29 mouse cellular contexts compared by ENCODE assay signal in genomic region chr6:61279506-61279905, GRCm38 (mm10).
A peak's percentile ranks its signal among the peaks of the same experiment; 100 is the strongest.
DNase-seq lines count a peak whose midpoint lies in the region; ATAC-seq and TF ChIP-seq lines count a peak whose summit lies in the region.
"Had no signal": no experiment of that assay in that cellular context is flagged by ENCODE, and none has a peak within 500 bp of the region (broad histone marks: within the 10 kb centered on the region; RNA-seq: fewer than 3 reads in every experiment).

No protein-coding gene starts in this region.

- no peak overlapping the region for H3K9ac ChIP-seq in hindbrain, postnatal 0 days (replicated peaks; ENCODE audit: low read length)
- no peak overlapping the region for H3K9ac ChIP-seq in hindbrain, embryonic 12.5 days
- no peak overlapping the region for H3K9ac ChIP-seq in neural tube, embryonic 15.5 days (replicated peaks)
- H3K9ac ChIP-seq: embryonic facial prominence, embryonic 15.5 days; forebrain, embryonic 12.5 days; forebrain, postnatal 0 days; heart, embryonic 13.5 days; hindbrain, embryonic 15.5 days; liver, embryonic 12.5 days; liver, postnatal 0 days; midbrain, embryonic 15.5 days had no signal

- H3K27me3 ChIP-seq in hindbrain, postnatal 0 days (ENCODE audit: insufficient read depth, low read length): no peaks in the 10 kb centered on the region
- no peaks in the 10 kb centered on the region for H3K27me3 ChIP-seq in hindbrain, embryonic 12.5 days
- no peaks in the 10 kb centered on the region for H3K27me3 ChIP-seq in neural tube, embryonic 15.5 days (replicated peaks)
- H3K27me3 ChIP-seq: CH12.LX; embryonic facial prominence, embryonic 15.5 days; forebrain, embryonic 12.5 days; heart, embryonic 13.5 days; hindbrain, embryonic 15.5 days; liver, embryonic 12.5 days; midbrain, embryonic 15.5 days had no signal

- no peak overlapping the region for H3K27ac ChIP-seq in hindbrain, postnatal 0 days
- H3K27ac ChIP-seq in hindbrain, embryonic 12.5 days: no peak overlapping the region
- no peak overlapping the region for H3K27ac ChIP-seq in neural tube, embryonic 15.5 days (replicated peaks)
- H3K27ac ChIP-seq: embryonic facial prominence, embryonic 10.5 days; embryonic facial prominence, embryonic 15.5 days; forebrain, embryonic 12.5 days; heart, embryonic 13.5 days; hindbrain, embryonic 15.5 days; kidney, postnatal 0 days; left cerebral cortex, adult 2 months; liver, embryonic 12.5 days; midbrain, embryonic 10.5 days; midbrain, embryonic 15.5 days had no signal

- WGBS in hindbrain, postnatal 0 days: 62% methylated on average over 7 of the region's 7 CpGs
- WGBS in hindbrain, embryonic 12.5 days: 86% methylated on average over 7 of the region's 7 CpGs
- WGBS in neural tube, embryonic 15.5 days: 67% methylated on average over 7 of the region's 7 CpGs

- DNase-seq in adrenal gland, adult (ENCODE audit: inconsistent age in 2 of 2, low spot score in 1 of 2): peak; percentile 33 to 55
- no peak for DNase-seq in adrenal gland, adult 8-10 months
- DNase-seq in hindbrain, postnatal 0 days (ENCODE audit: low spot score): peak; percentile 34
- DNase-seq in neural tube, embryonic 10.5 days (ENCODE audit: extremely low spot score, low spot score): no peak
- peak; percentile 31 for DNase-seq in lung, postnatal 25 days (ENCODE audit: low spot score)
- no peak for DNase-seq in layer of hippocampus, adult 11-12 months (ENCODE audit: low spot score)
- DNase-seq: adrenal gland, postnatal 14 days; cerebellum, adult 18-20 months; cerebellum, postnatal 25 days; forebrain, postnatal 0 days; heart, postnatal 10 days; kidney, adult 8-10 months; left cerebral cortex, postnatal 4 days; liver, postnatal 0 days; thymus, postnatal 14 days had no signal

- H3K4me2 ChIP-seq in hindbrain, postnatal 0 days (ENCODE audit: low read depth, low read length): no peak overlapping the region
- no peak overlapping the region for H3K4me2 ChIP-seq in hindbrain, embryonic 12.5 days (replicated peaks)
- no peak overlapping the region for H3K4me2 ChIP-seq in neural tube, embryonic 15.5 days
- H3K4me2 ChIP-seq: embryonic facial prominence, embryonic 15.5 days; forebrain, embryonic 12.5 days; heart, embryonic 13.5 days; hindbrain, embryonic 15.5 days; liver, embryonic 12.5 days; midbrain, embryonic 15.5 days had no signal

- H3K9me3 ChIP-seq in hindbrain, postnatal 0 days (ENCODE audit: low read length): no peaks in the 10 kb centered on the region
- H3K9me3 ChIP-seq in hindbrain, embryonic 12.5 days (replicated peaks): no peaks in the 10 kb centered on the region
- H3K9me3 ChIP-seq in neural tube, embryonic 15.5 days (replicated peaks): no peaks in the 10 kb centered on the region
- H3K9me3 ChIP-seq: embryonic facial prominence, embryonic 10.5 days; embryonic facial prominence, embryonic 15.5 days; forebrain, embryonic 12.5 days; heart, embryonic 13.5 days; hindbrain, embryonic 15.5 days; liver, embryonic 12.5 days; midbrain, embryonic 10.5 days; midbrain, embryonic 15.5 days had no signal

- no peak overlapping the region for H3K4me3 ChIP-seq in hindbrain, postnatal 0 days (ENCODE audit: low read length)
- H3K4me3 ChIP-seq in hindbrain, embryonic 12.5 days: no peak overlapping the region
- H3K4me3 ChIP-seq in neural tube, embryonic 15.5 days (replicated peaks): no peak overlapping the region
- H3K4me3 ChIP-seq: embryonic facial prominence, embryonic 10.5 days; embryonic facial prominence, embryonic 15.5 days; forebrain, embryonic 12.5 days; heart, embryonic 13.5 days; hindbrain, embryonic 15.5 days; left cerebral cortex, adult 2 months; liver, embryonic 12.5 days; midbrain, embryonic 10.5 days; midbrain, embryonic 15.5 days had no signal

- TF ChIP-seq CTCF in hindbrain, postnatal 0 days (IDR thresholded peaks at IDR 0.05; ENCODE audit: low read depth): no peak

- no peaks in the 10 kb centered on the region for H3K4me1 ChIP-seq in hindbrain, postnatal 0 days (ENCODE audit: insufficient read depth, low read length)
- H3K4me1 ChIP-seq in hindbrain, embryonic 12.5 days: no peaks in the 10 kb centered on the region
- H3K4me1 ChIP-seq in neural tube, embryonic 15.5 days: no peaks in the 10 kb centered on the region
- H3K4me1 ChIP-seq: embryonic facial prominence, embryonic 10.5 days; embryonic facial prominence, embryonic 15.5 days; forebrain, embryonic 12.5 days; heart, embryonic 13.5 days; hindbrain, embryonic 15.5 days; liver, embryonic 12.5 days; midbrain, embryonic 10.5 days; midbrain, embryonic 15.5 days had no signal

- ATAC-seq in hindbrain, postnatal 0 days: no peak
- ATAC-seq in hindbrain, embryonic 12.5 days (ENCODE audit: low FRiP score): no peak
- 0 out of 2 replicates have a peak, but pooled peaks have one; percentile 12 for ATAC-seq in neural tube, embryonic 15.5 days (ENCODE audit: low FRiP score)
- ATAC-seq: activated CD4-positive, CD25-positive, alpha-beta regulatory T cell, adult 4 months; forebrain, postnatal 0 days; liver, embryonic 12.5 days; liver, postnatal 0 days; midbrain, embryonic 15.5 days had no signal

- H3K36me3 ChIP-seq in hindbrain, postnatal 0 days (ENCODE audit: insufficient read depth, low read length): no peaks in the 10 kb centered on the region
- no peaks in the 10 kb centered on the region for H3K36me3 ChIP-seq in hindbrain, embryonic 12.5 days
- no peaks in the 10 kb centered on the region for H3K36me3 ChIP-seq in neural tube, embryonic 15.5 days
- H3K36me3 ChIP-seq: embryonic facial prominence, embryonic 10.5 days; embryonic facial prominence, embryonic 15.5 days; forebrain, embryonic 12.5 days; heart, embryonic 13.5 days; hindbrain, embryonic 15.5 days; liver, embryonic 12.5 days; midbrain, embryonic 10.5 days; midbrain, embryonic 15.5 days had no signal

Comparison
In these comparisons a context has a peak if more than half of its experiments do, and no peak if none do; other contexts are left out.
1. DNase-seq: peak in adrenal gland, adult (2 of 2), hindbrain, postnatal 0 days (single experiment) and lung, postnatal 25 days (single experiment); none in adrenal gland, adult 8-10 months (single experiment), neural tube, embryonic 10.5 days (single experiment) and layer of hippocampus, adult 11-12 months (single experiment).